Mouse (Mus musculus) forebrain, embryonic 16.5 days (tissue): ENCODE data around the gene Decr2. TPM values are rescaled to one million over a fixed set of nuclear protein-coding genes. Genes with fewer than 3 reads are reported as not detected.
A peak's percentile ranks its signal among the peaks of the same experiment; 100 is the strongest.
"Not testable (repeated sequence)": the region's sequence is repeated elsewhere in the genome, so short reads cannot be mapped to it uniquely, and the experiment has no call there.

Source experiments
- ATAC-seq: fragments of 200-750 bp; cut with Nextera tagmentation; 2 replicates; pipeline ENCODE4 v1.8.0; 2017; ENCODE audit warnings: mild to moderate bottlenecking, moderate library complexity
- H3K27ac ChIP-seq: fragments of 300-500 bp; sonication (generic); 2 replicates; pipeline ENCODE4 v1.5.1; 2014; ENCODE audit warnings: low read length, control low read depth
- H3K27me3 ChIP-seq: fragments of 300-500 bp; sonication (generic); replicated peaks from 2 replicates; pipeline ENCODE4 v1.6.1; 2014; ENCODE audit warnings: low read length; ENCODE audit not compliant: control insufficient read depth, insufficient read depth
- H3K36me3 ChIP-seq: fragments of 300-500 bp; sonication (generic); 2 replicates; pipeline ENCODE4 v1.6.1; 2014; ENCODE audit not compliant: control insufficient read depth, insufficient read depth
- H3K4me1 ChIP-seq: fragments of 300-500 bp; sonication (generic); replicated peaks from 2 replicates; pipeline ENCODE4 v1.6.1; 2014; ENCODE audit warnings: low read length; ENCODE audit not compliant: control insufficient read depth, insufficient read depth
- H3K4me2 ChIP-seq: fragments of 300-500 bp; sonication (generic); 2 replicates; pipeline ENCODE4 v1.6.1; 2014; ENCODE audit warnings: mild to moderate bottlenecking, low read length, control low read depth
- H3K4me3 ChIP-seq: fragments of 300-500 bp; sonication (generic); replicated peaks from 2 replicates; pipeline ENCODE4 v1.5.1; 2014; ENCODE audit warnings: mild to moderate bottlenecking, low read length, control low read depth
- H3K9ac ChIP-seq: fragments of 300-500 bp; sonication (generic); replicated peaks from 2 replicates; pipeline ENCODE4 v1.6.1; 2014; ENCODE audit warnings: low read depth, low read length, control low read depth
- H3K9me3 ChIP-seq: fragments of 300-500 bp; sonication (generic); 2 replicates; pipeline ENCODE4 v1.6.1; 2016; ENCODE audit warnings: low read length; ENCODE audit not compliant: control insufficient read depth
- WGBS: fragments of 180-500 bp; shearing (Covaris S2); extraction: QIAGEN DNeasy Blood & Tissue Kit; methylation state at CpG from one replicate; pipeline ENCODE4 v1.1.7; 2014; 5-methylcytosine and 5-hydroxymethylcytosine counted together
- polyA plus RNA-seq: library from polyadenylated mRNA; unstranded; fragments of >200 nt; fragmentation: Nextera tagmentation; extraction: Ambion mirVana; gene quantifications from 2 replicates; pipeline ENCODE4 v1.2.1, GENCODE M21; 2015

Gene Decr2
- polyA plus RNA-seq, 1 experiment from 2014 or later = 33.0 TPM

GRCm38 (mm10) chr17:26099316-26099715 lies 9.2 kb upstream of the Decr2 start:
- not testable (repeated sequence) for H3K36me3 ChIP-seq, H3K4me1 ChIP-seq, ATAC-seq, H3K4me2 ChIP-seq, H3K4me3 ChIP-seq, H3K9me3 ChIP-seq, H3K27me3 ChIP-seq, H3K9ac ChIP-seq, H3K27ac ChIP-seq
- WGBS = 51% methylated on average over 3 of the region's 3 CpGs

GRCm38 (mm10) chr17:26098461-26098860 lies 8.3 kb upstream of the Decr2 start:
- no peak overlapping the region for H3K9ac ChIP-seq
- H3K27ac ChIP-seq = no peak overlapping the region
- 92% methylated on average over 7 of the region's 7 CpGs for WGBS
- no peaks in the 10 kb centered on the region for H3K27me3 ChIP-seq
- no peaks in the 10 kb centered on the region for H3K9me3 ChIP-seq
- H3K36me3 ChIP-seq = no peaks in the 10 kb centered on the region
- H3K4me3 ChIP-seq = no peak overlapping the region
- H3K4me1 ChIP-seq = 0 out of 2 replicates have a peak, but pooled peaks cover 3% of the 10 kb centered on the region
- H3K4me2 ChIP-seq = no peak overlapping the region
- ATAC-seq = no peak

- peak; percentile 76 for ATAC-seq
- peak within 1 kb of the TSS; percentile 72 for H3K4me2 ChIP-seq
- H3K9me3 ChIP-seq = no peaks in the 10 kb centered on the region
- H3K4me3 ChIP-seq = peak within 1 kb of the TSS; percentile 60
- no peaks in the 10 kb centered on the region for H3K36me3 ChIP-seq
- no peaks in the 10 kb centered on the region for H3K27me3 ChIP-seq
- H3K9ac ChIP-seq = peak within 1 kb of the TSS; percentile 79
- 2% methylated on average over 47 of the region's 47 CpGs for WGBS
- H3K27ac ChIP-seq = peak within 1 kb of the TSS; percentile 26; the same call in 1 of the 2 replicates
- H3K4me1 ChIP-seq = 0 out of 2 replicates have a peak, but pooled peaks cover 3% of the 10 kb centered on the region
Measured at GRCm38 (mm10) chr17:26095121-26095740, 5.1 kb upstream of the Decr2 start, which contains the start of gene Nme4. TSS of gene Nme4 (minus strand) at chr17:26095602.

- H3K27me3 ChIP-seq = no peaks in the 10 kb centered on the region
- no peaks in the 10 kb centered on the region for H3K36me3 ChIP-seq
- H3K4me3 ChIP-seq = peak overlapping the region; percentile 60
- peak overlapping the region; percentile 72 for H3K4me2 ChIP-seq
- H3K9me3 ChIP-seq = no peaks in the 10 kb centered on the region
- no peak for ATAC-seq
- H3K4me1 ChIP-seq = peaks cover 6% of the 10 kb centered on the region
- peak overlapping the region; percentile 79 for H3K9ac ChIP-seq
- H3K27ac ChIP-seq = no peak overlapping the region
- 27% methylated on average over 9 of the region's 9 CpGs for WGBS
Measured at GRCm38 (mm10) chr17:26094531-26095110, 4.5 kb upstream of the Decr2 start.

GRCm38 (mm10) chr17:26087059-26087564 lies 3.0 kb downstream of the Decr2 start:
- Histone ChIP-seq H3K9me3 (no peaks in the 10 kb centered on the region), H3K27me3 (no peaks in the 10 kb centered on the region), H3K36me3 (no peaks in the 10 kb centered on the region), H3K4me3 (no peak overlapping the region), H3K4me2 (no peak overlapping the region), H3K9ac (no peak overlapping the region), H3K4me1 (peaks cover 7% of the 10 kb centered on the region), H3K27ac (no peak overlapping the region)
- 90% methylated on average over 9 of the region's 9 CpGs for WGBS
- ATAC-seq = no peak

- 49% methylated on average over 2 of the region's 2 CpGs for WGBS
- Histone ChIP-seq H3K36me3 (no peaks in the 10 kb centered on the region), H3K27ac (no peak overlapping the region), H3K4me3 (no peak overlapping the region), H3K4me1 (no peaks in the 10 kb centered on the region), H3K4me2 (no peak overlapping the region), H3K9me3 (no peaks in the 10 kb centered on the region), H3K27me3 (no peaks in the 10 kb centered on the region), H3K9ac (no peak overlapping the region)
- no peak for ATAC-seq
Measured at GRCm38 (mm10) chr17:26080867-26081266, 9.3 kb downstream of the Decr2 start.

GRCm38 (mm10) chr17:26078851-26079250 lies 11.3 kb downstream of the Decr2 start:
- no peak for ATAC-seq
- Histone ChIP-seq H3K4me1 (no peaks in the 10 kb centered on the region), H3K9me3 (no peaks in the 10 kb centered on the region), H3K36me3 (no peaks in the 10 kb centered on the region), H3K9ac (no peak overlapping the region), H3K27me3 (no peaks in the 10 kb centered on the region), H3K27ac (no peak overlapping the region), H3K4me2 (no peak overlapping the region), H3K4me3 (no peak overlapping the region)
- 63% methylated on average over 2 of the region's 2 CpGs for WGBS

- WGBS = 74% methylated on average over 3 of the region's 3 CpGs
- Histone ChIP-seq H3K27ac (no peak overlapping the region), H3K27me3 (0 out of 2 replicates have a peak, but pooled peaks cover 2% of the 10 kb centered on the region), H3K9ac (no peak overlapping the region), H3K4me1 (no peaks in the 10 kb centered on the region), H3K36me3 (no peaks in the 10 kb centered on the region), H3K4me2 (no peak overlapping the region), H3K4me3 (no peak overlapping the region), H3K9me3 (no peaks in the 10 kb centered on the region)
- no peak for ATAC-seq
Measured at GRCm38 (mm10) chr17:26075246-26075645, 14.9 kb downstream of the Decr2 start.

- Histone ChIP-seq H3K9ac (peak overlapping the region; percentile 98; the same call in 1 of the 2 replicates), H3K4me2 (peak overlapping the region; percentile 100), H3K27ac (no peak overlapping the region), H3K36me3 (no peaks in the 10 kb centered on the region), H3K4me1 (peaks cover 29% of the 10 kb centered on the region), H3K4me3 (peak overlapping the region; percentile 99), H3K27me3 (0 out of 2 replicates have a peak, but pooled peaks cover 2% of the 10 kb centered on the region), H3K9me3 (no peaks in the 10 kb centered on the region)
- ATAC-seq = no peak
- WGBS = 34% methylated on average over 6 of the region's 6 CpGs
Measured at GRCm38 (mm10) chr17:26070136-26070535, 20.0 kb downstream of the Decr2 start.
